Mouse (Mus musculus): ENCODE measurements around the gene D1Ertd622e. TPM values are rescaled to one million over a fixed set of nuclear protein-coding genes. Genes with fewer than 3 reads are reported as not detected.

D1Ertd622e gene
- polyA plus RNA-seq, 1 experiment from 2014 or later: 13.2 TPM

DNA sequence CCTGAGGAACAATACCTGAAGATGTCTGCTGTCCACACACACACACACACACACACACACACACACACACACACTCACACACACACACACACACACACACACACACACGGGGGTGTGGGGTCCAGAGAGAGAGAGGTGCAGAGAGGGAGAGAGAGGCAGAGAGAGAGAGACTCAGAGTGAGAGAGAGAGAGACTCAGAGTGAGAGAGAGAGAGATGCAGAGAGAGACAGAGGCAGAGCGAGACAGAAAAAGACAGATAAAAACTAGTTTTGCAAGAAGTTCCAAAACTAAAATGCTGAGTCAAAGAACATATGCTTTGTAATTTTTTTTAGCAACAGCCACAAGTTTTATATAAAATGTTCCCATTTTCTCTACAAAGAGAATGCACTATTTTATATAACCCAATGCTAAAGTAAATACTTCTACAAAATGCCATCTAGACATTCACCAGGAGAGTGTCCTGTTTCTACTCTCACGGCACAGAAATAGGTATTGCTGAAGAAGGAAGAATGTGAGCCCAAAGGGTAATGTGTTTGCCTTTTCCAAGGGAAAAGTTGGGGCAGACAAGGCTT, 11.2 kb downstream of the D1Ertd622e start:
- TF ChIP-seq CTCF (IDR thresholded peaks at IDR 0.05) (no peak), EP300 (IDR thresholded peaks at IDR 0.05) (no peak)
- Histone ChIP-seq H3K36me3 (ENCODE audit: insufficient read depth, low read length) (no peaks in the 10 kb centered on the region), H3K27me3 (replicated peaks; ENCODE audit: insufficient read depth, low read length) (no peaks in the 10 kb centered on the region), H3K9ac (replicated peaks; ENCODE audit: low read depth) (no peak overlapping the region), H3K4me2 (replicated peaks; ENCODE audit: low read depth, low read length) (no peak overlapping the region), H3K4me3 (ENCODE audit: low read depth, low read length) (no peak overlapping the region), H3K9me3 (ENCODE audit: low read length) (no peaks in the 10 kb centered on the region), H3K4me1 (ENCODE audit: insufficient read depth, low read depth, low read length) (no peaks in the 10 kb centered on the region), H3K27ac (ENCODE audit: low read length) (no peak overlapping the region)
- DNase-seq (ENCODE audit: low spot score) (no peak), ATAC-seq (no peak)
- WGBS: 54% methylated on average over 3 of the region's 3 CpGs

- Histone ChIP-seq H3K4me2 (replicated peaks; ENCODE audit: low read depth, low read length) (no peak overlapping the region), H3K9ac (replicated peaks; ENCODE audit: low read depth) (no peak overlapping the region), H3K27me3 (replicated peaks; ENCODE audit: insufficient read depth, low read length) (no peaks in the 10 kb centered on the region), H3K4me3 (ENCODE audit: low read depth, low read length) (no peak overlapping the region), H3K9me3 (ENCODE audit: low read length) (no peaks in the 10 kb centered on the region), H3K4me1 (ENCODE audit: insufficient read depth, low read depth, low read length) (no peaks in the 10 kb centered on the region), H3K27ac (ENCODE audit: low read length) (no peak overlapping the region), H3K36me3 (ENCODE audit: insufficient read depth, low read length) (no peaks in the 10 kb centered on the region)
- no peak for TF ChIP-seq EP300 (IDR thresholded peaks at IDR 0.05)
- TF ChIP-seq CTCF (IDR thresholded peaks at IDR 0.05): no peak
- DNase-seq (ENCODE audit: low spot score) (peak; percentile 65), ATAC-seq (peak; percentile 72)
- WGBS: 47% methylated on average over 6 of the region's 6 CpGs
Measured at GRCm38 (mm10) chr1:97650072-97650471, 11.8 kb downstream of the D1Ertd622e start.

DNA sequence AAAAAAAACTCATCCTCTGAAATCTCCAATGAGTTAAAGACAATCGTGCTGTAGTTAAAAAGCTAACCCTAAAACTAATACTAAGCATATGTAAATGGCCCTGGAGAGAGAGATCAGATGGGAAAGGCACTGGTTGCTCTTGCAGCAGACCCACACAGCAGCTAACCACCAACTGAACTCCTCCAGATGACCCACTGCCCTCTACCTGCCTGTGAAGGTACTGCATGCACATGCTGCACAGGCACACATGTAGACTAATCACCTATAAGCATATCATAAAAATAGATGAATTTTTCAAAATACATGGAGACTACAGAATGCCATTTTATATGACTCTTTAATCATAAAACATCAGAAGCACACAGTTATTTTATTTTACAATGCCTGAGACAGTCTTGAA, 14.8 kb downstream of the D1Ertd622e start:
- H3K36me3 ChIP-seq (ENCODE audit: insufficient read depth, low read length): no peaks in the 10 kb centered on the region

DNA sequence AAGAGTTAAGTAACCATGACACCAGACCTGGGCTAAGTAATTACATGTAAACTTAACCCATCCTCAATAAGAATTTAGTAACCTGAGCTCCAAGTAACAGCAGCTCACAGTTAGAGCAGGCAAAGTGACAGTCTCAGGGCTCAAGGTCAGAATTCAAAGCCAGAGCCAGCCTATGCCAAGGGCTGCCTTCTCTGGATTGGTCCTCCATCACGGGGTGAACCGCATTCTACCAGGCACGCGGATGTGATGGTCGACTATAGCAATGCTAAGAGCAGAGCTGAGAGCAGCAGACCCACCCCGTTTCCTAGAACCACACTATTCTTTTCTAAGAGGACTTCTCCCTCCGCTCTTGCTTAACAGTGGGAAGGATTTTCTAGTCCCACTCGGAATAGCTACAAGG, 27.8 kb downstream of the D1Ertd622e start:
- Histone ChIP-seq H3K4me2 (replicated peaks; ENCODE audit: low read depth, low read length) (no peak overlapping the region), H3K9ac (replicated peaks; ENCODE audit: low read depth) (no peak overlapping the region), H3K4me1 (ENCODE audit: insufficient read depth, low read depth, low read length) (no peaks in the 10 kb centered on the region), H3K27me3 (replicated peaks; ENCODE audit: insufficient read depth, low read length) (no peaks in the 10 kb centered on the region), H3K27ac (ENCODE audit: low read length) (no peak overlapping the region), H3K36me3 (ENCODE audit: insufficient read depth, low read length) (no peaks in the 10 kb centered on the region), H3K9me3 (ENCODE audit: low read length) (no peaks in the 10 kb centered on the region), H3K4me3 (ENCODE audit: low read depth, low read length) (no peak overlapping the region)
- TF ChIP-seq CTCF (IDR thresholded peaks at IDR 0.05) (no peak), EP300 (IDR thresholded peaks at IDR 0.05) (no peak)
- no peak for ATAC-seq
- WGBS: 90% methylated on average over 8 of the region's 8 CpGs
- no peak for DNase-seq (ENCODE audit: low spot score)

More for the DNA sequence above, 14.8 kb downstream of the D1Ertd622e start:
- no peak for DNase-seq (ENCODE audit: low spot score)
- TF ChIP-seq EP300 (IDR thresholded peaks at IDR 0.05) (no peak), CTCF (IDR thresholded peaks at IDR 0.05) (peak; percentile 45)
- Histone ChIP-seq H3K4me1 (ENCODE audit: insufficient read depth, low read depth, low read length) (no peaks in the 10 kb centered on the region), H3K9me3 (ENCODE audit: low read length) (no peaks in the 10 kb centered on the region), H3K4me2 (replicated peaks; ENCODE audit: low read depth, low read length) (no peak overlapping the region), H3K9ac (replicated peaks; ENCODE audit: low read depth) (no peak overlapping the region), H3K4me3 (ENCODE audit: low read depth, low read length) (no peak overlapping the region), H3K27ac (ENCODE audit: low read length) (no peak overlapping the region), H3K27me3 (replicated peaks; ENCODE audit: insufficient read depth, low read length) (no peaks in the 10 kb centered on the region)
- ATAC-seq: no peak
- 95% methylated on average over 1 of the region's 1 CpGs for WGBS

DNA sequence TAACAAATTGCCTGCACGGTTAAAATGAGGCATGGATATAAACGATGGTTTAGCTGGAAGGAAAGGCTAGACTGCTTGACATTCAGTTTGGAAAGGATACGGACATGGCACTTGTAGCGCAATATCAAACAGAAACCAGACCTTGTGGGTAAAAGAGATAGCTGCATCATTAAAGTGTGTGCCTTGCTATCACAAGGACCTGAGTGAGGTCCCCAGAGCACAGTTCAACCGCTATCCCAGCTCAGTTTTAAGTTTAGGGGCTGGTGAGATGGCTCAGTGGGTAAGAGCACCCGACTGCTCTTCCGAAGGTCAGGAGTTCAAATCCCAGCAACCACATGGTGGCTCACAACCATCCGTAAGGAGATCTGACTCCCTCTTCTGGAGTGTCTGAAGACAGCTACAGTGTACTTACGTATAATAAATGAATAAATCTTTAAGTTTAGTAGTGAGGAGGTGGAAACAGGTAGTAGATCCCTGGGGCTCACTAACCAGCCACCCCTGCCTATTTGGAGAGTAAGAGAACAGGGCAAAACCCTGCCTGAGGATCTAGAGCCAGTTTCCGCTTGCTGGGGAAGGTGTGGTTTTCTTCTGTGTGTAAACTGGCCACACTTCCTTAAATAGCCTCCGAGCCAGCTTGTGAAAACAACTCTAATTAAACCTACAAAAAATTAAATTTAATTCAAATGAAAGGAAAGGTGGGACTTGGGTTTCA, 29.2 kb downstream of the D1Ertd622e start:
- no peaks in the 10 kb centered on the region for H3K9me3 ChIP-seq (ENCODE audit: low read length)
- no peaks in the 10 kb centered on the region for H3K4me1 ChIP-seq (ENCODE audit: insufficient read depth, low read depth, low read length)
- H3K4me2 ChIP-seq (replicated peaks; ENCODE audit: low read depth, low read length): no peak overlapping the region
- 79% methylated on average over 10 of the region's 11 CpGs for WGBS
- TF ChIP-seq CTCF (IDR thresholded peaks at IDR 0.05) (no peak), EP300 (IDR thresholded peaks at IDR 0.05) (no peak)
- no peak overlapping the region for H3K9ac ChIP-seq (replicated peaks; ENCODE audit: low read depth)
- no peak for ATAC-seq
- no peaks in the 10 kb centered on the region for H3K27me3 ChIP-seq (replicated peaks; ENCODE audit: insufficient read depth, low read length)
- H3K4me3 ChIP-seq (ENCODE audit: low read depth, low read length): no peak overlapping the region
- H3K27ac ChIP-seq (ENCODE audit: low read length): no peak overlapping the region
- DNase-seq (ENCODE audit: low spot score): no peak
- H3K36me3 ChIP-seq (ENCODE audit: insufficient read depth, low read length): no peaks in the 10 kb centered on the region

DNA sequence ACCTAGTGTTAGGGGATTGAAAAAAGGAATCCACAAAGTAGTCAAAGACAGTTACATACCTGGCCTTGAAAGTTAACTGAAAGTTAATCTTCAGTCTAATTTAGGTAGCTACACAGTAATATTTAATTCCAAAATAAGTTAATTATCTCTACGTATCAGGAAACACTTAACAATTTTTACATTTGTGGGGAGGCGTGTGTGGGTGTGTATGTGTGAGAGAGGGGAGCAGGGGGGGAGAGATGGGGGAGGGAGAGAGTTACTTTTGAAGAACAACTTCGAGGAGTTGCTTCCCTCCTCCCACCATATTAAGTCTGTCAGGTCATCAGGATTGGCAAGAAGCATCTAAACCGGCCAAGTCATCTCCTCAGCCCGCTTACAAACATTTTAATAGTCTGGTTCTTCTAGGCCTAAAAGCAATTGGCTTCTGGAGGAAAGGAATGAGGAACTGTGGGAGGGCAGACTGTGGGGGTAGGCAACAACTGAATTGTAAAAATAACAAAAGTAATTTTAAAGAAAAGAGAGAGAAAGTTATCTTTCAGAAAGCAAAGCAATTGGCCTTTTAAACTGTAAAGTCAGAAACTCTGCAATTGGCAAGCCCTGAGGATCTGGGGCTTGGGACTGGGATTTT, 29.9 kb downstream of the D1Ertd622e start:
- H3K4me2 ChIP-seq (replicated peaks; ENCODE audit: low read depth, low read length): no peak overlapping the region
- no peaks in the 10 kb centered on the region for H3K9me3 ChIP-seq (ENCODE audit: low read length)
- 73% methylated on average over 5 of the region's 5 CpGs for WGBS
- ATAC-seq (no peak), DNase-seq (ENCODE audit: low spot score) (no peak)
- H3K27me3 ChIP-seq (replicated peaks; ENCODE audit: insufficient read depth, low read length): no peaks in the 10 kb centered on the region
- H3K4me3 ChIP-seq (ENCODE audit: low read depth, low read length): no peak overlapping the region
- H3K27ac ChIP-seq (ENCODE audit: low read length): no peak overlapping the region
- H3K4me1 ChIP-seq (ENCODE audit: insufficient read depth, low read depth, low read length): no peaks in the 10 kb centered on the region
- no peak overlapping the region for H3K9ac ChIP-seq (replicated peaks; ENCODE audit: low read depth)
- no peak for TF ChIP-seq EP300 (IDR thresholded peaks at IDR 0.05)
- no peak for TF ChIP-seq CTCF (IDR thresholded peaks at IDR 0.05)
- H3K36me3 ChIP-seq (ENCODE audit: insufficient read depth, low read length): no peaks in the 10 kb centered on the region

All from lung, postnatal 0 days (tissue).